Mouse (Mus musculus) cortical plate, adult 2 months (tissue): ENCODE results near the gene Cacna1c.

Source experiments
- CTCF ChIP-seq: fragments of 200-500 bp; IDR thresholded peaks from 2 replicates; pipeline ENCODE4 v1.5.1; 2011; ENCODE audit warnings: mild to moderate bottlenecking, control low read depth, low read length; ENCODE audit not compliant: insufficient read depth; ENCODE audit errors: extremely low read depth
- POLR2A ChIP-seq: fragments of 200-500 bp; IDR thresholded peaks from 2 replicates; pipeline ENCODE4 v1.6.1; 2011; ENCODE audit warnings: mild to moderate bottlenecking, low read length, control low read depth; ENCODE audit not compliant: insufficient read depth; ENCODE audit errors: extremely low read depth

DNA sequence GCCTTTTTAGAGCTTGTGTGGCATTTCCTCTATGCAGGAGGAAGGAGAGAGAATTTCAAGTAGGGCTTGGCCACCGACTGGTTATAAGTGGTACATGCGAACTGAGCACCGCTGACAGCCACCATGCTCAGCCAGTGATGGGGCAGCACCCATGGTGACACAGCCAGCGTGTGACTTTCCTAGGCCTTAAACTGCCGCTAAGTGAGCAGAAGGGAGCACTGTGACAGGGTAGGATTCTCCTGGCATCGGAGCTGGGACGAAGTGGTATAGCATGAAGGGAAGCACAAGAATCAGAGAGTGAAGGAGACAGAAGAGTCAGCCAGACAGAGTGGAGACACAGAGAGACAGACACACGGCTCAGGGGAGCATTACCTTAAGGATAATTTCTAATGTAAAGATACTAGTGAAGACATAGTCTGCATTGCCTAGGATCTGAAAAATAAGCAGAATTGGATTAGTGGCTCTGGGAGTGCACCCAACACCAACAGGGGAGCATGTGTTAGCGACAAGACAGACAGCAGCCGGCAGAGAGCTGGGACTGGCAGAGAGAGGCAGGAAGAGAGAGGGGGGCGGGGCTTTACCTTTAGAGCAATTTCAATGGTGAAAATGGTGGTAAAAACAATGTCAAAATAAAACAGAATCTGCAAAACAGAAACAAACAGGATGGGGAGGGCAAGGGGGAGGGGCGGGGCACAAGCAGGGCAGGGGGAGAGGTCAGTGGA, 522.1 kb downstream of the Cacna1c start:
- TF ChIP-seq POLR2A (no peak), CTCF (no peak)
